Mouse (Mus musculus) frontal cortex, postnatal 14 days (tissue): ENCODE data around the gene Fkbp15.

Experiments
- DNase-seq, 2 experiments: peaks; one replicate each; pipeline ENCODE4 v3.0.0; 2022; ENCODE audit warnings: low spot score in 2 of 2

Gene Fkbp15

GRCm38 (mm10) chr4:62360088-62360804, at the start of gene Fkbp15, which contains the start of gene Slc31a1:
Gene Fkbp15, minus strand, starts transcription at chr4:62360548.
Gene Slc31a1, plus strand, starts transcription at chr4:62360727.
- peak; percentile 96 to 97 for DNase-seq

GRCm38 (mm10) chr4:62409615-62410014, 49.3 kb upstream of the Fkbp15 start:
- DNase-seq, result no peak

DNA sequence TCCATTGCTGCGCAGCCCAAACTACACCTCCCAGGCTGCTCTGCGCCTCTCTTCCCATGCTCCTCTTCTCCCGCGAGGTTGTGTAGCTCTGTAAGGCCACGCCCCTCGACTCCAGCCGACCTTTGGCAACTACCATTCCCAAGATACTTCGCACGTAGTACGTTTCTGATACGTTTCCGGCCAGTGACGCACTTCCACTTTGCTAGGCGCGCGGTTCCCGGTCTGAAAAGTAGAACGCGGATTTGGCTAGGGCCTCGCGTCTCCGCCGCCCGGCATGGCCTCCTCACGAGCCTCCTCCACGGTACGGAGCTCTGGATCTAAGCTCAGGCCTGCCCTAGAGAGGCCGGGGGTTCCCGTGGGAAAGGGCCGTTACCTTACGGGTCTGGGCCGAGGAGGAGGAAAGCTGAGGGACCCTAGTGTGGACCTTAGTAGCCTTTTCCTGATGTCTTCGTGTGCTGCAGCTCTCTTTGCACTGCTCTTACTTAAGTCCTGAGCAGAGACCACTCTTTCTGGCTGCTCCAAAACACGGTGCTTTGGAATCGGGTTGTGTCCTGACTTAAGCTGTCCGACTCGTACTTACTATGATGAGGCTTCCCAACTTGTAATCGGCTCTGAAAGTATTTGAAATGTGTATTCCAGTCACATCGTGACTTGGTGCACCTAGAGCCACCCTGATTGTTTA, 48.4 kb upstream of the Fkbp15 start, which contains the start of the genes Cdc26 and Prpf4:
TSS of gene Cdc26 (minus strand) at position 42 of the 682 bp plus-strand sequence.
TSS of gene Prpf4 (plus strand) at position 197 of the 682 bp plus-strand sequence.
- peak; percentile 98 for DNase-seq

DNA sequence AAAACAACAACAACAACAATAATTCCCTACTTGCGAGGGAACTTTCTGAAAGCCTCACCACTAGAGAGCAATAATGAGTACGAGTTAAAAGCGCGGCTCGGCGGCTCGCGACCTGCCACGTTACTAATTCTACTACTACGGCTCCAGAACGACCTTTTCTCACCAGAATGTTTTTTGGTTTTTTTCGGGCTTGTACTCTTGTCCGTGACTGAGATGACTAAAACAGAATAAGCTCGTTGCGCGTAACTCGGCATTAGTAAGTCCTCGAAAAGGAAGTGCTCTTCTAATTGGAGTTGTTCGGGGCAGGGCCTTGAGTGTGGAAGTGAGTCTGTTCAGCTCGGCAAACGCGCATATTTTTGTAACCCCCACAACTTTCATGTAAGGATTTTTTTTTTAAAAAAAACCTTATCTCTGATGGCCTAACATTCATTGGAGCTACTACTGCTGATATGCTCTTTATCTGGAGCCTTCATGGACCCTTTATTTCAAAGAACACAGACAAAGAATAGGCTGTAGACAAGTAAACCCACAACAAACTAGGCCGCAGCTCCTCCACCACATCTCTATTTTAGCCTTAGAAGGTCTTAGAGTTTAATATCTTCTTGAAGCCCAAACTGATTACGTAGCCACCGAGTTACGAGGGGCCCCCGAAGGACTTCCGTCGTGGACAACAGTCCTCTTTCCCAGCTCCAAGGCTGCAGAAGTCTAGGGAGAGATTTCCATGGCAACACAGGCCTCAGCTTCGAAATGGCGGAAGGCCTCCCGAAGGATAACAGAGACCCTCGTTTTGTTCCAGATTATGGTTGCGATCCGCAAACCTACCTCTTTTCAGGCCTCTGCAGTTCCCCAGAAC, 47.6 kb upstream of the Fkbp15 start:
- peak; percentile 23 to 38 for DNase-seq

DNA sequence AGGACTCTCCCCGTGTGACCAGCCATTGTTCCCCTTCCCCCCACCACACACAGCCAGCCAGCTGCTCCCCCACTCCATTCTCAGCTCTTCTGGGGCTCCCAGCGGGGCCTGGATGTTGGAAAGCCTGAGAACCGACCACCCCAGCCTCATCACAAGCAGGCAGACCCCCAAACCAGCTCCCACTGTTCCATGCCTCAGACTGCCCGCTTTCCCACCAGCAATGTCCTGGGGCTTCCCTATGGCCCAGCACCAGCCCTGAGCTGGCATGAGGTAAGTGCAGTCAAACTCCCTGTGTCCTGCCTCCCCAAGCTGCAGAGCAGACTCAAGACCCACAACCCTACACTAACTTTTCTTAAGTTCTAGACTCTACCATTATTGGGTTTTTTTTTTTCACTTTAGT, 45.8 kb upstream of the Fkbp15 start:
- no peak for DNase-seq

- no peak for DNase-seq
Measured at GRCm38 (mm10) chr4:62398956-62399355, 38.6 kb upstream of the Fkbp15 start.

DNA sequence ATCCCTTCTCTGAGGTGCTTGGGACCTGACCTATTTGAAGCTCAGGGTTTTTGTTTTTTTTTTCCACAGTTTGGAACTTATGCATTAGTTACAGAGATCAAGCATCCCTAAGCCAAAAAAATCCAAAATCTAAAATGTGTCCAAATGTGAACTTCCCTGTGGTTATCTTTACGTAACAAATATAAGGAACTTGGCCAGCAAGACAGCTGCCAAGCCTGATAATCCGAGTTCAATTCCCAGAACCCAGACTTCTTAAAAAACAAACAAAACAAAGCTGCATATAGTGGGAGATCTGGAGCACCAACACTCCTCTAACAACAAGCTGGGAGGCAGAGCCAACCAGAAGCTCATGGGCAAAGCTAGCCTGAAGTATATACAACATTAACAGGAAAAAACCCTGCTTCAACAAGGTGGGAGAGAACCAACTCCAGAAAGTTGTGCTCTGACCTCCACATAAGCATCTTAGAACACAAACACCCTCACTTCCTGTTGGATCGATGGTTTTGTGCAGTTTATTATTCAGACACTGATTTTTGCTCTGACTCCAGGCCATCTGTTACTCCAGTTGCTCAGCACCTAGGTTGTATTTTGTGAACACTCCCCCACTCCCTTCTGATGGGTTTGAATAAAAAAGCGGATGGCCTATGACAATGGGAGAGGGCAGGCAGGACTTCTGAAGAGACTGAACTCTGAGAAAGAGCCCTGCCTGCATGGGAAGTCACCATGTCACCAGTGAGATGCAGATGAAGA, 37.4 kb upstream of the Fkbp15 start:
- no peak for DNase-seq

DNA sequence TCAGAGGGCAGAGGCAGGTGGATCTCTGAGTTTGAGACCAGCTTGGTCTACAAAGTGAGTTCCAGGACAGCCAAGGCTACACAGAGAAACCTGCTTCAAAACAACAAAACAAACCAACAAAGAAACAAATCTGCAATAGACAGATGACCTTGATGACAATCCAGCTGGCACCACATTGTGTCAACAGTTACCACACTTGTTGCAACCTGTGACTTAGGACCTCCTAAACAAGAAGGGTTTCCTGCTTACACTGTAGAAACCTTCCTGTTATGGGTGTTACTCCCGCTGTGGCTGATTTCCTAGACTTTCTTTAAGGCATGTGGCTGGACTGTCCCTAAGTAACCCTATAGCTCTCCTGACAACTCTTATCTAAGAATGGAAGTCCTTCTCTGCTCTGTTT, 35.5 kb upstream of the Fkbp15 start:
- DNase-seq, result no peak

DNA sequence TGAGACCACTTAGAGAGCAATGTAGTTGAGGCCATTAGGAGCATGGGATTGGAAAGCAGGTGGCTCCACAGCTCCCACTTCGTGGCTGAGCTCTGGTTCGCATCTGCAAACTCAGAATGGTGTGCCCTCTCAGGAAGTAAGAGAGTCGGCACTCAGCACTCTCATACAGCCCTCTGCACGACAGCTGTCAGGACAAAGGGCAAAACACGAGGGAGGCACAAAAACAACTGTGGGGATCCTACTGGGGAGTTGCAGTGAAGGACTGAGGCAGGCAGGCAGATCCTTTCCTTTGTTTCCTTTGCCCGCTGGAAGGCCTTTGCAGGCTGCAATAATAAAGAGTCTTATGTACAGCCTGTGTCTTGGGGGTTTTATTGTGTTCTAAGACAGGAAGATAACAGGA, 33.1 kb upstream of the Fkbp15 start:
- DNase-seq, result no peak

DNA sequence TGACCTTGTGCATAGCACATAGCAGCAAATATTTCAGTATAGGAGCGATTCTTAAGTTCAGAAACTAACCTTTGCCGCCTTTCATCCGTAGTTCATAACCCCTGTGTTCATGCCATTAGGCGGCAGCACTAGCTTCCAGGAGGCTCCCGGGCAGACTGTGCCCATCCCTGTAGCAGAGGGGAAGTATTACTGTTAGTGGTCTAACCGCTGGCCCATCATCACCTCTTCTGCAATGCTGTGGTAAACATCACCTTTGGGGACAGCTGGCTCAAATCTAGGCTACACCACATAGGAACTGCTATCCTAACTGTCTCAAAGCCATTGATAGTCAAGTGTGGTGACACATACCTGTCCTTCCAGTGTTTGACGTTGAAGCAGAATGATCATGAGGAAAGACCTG, 31.5 kb upstream of the Fkbp15 start:
- DNase-seq, result no peak

DNA sequence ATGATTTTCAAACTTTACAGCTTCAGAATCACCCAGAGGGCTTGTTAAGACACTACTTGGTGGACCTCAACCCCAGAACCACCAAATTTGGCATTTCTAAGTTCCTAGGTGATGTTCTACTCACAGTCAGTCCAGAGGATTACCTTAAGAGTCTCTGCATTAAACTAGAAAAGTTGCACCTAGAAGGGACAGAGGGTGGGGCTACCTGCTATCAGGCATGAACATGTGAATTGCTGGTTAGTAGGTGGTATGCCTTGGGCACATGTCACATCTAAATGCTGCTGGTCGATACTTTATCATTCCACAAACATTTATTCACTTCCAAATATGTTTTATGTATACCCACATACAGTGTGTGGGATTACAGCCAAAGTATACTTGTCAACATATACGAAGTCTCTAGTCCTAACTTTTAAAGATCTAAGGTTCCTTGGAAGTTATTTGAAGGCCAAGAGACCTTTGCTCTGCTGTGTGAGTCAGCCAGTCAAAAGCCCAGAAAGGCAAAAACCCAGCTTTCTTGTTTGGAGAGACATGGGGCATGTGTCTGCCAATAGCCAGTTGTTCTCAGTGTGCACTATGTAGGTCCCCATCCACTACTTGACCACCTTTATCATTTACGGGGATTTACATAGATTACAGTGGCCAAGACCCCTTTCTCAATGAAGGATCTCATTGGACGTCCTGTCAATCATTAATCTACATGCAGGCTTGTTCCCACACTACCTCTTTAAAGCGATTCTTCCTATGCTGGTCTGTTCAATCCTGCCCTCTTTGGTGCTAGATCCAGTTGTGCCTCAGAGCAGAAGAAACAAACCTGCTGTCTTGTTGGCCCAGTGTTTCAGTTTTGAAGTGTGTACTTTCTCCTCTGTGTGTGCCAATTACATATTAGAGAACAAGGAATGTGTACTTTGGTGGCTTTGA, 29.5 kb upstream of the Fkbp15 start:
- DNase-seq, result no peak

DNA sequence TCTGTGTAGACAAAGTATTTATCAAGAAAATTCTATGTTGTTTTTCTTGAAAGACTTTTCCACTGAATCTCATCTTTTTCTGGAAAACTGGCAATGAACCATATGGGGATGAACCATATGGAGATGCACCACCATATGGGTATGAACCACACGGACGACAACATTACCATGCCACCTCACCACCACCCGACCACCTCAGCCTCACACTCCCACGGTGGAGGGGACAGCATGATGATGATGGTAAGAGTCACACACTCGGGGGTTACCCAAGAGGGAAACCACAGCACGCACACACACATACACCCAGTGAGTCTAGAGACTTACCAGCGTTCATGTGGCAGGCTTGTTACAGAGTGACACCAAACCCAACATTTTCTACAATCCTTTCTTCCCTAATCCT, 25.1 kb upstream of the Fkbp15 start:
- DNase-seq, result no peak

- DNase-seq, result no peak
Measured at GRCm38 (mm10) chr4:62384159-62384558, 23.8 kb upstream of the Fkbp15 start.

DNA sequence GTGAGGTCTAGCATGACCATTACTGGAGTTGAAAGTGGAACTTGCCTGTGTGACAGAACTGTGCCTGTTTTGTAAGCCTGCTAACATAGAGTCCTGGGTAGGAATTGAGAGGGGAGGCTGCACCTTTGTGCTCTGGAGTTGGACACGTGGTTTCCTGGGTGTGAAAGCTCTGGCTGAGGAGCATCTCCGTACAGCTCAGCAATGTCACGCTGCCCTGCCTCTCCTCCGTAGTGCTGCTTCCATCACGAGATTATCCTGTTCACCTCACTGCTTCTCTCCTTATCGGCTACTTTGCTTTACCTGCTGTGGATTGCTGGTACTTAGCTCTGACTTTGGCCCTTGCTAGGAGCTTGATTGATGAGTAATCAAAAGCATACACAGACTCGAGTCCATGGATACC, 23.4 kb upstream of the Fkbp15 start:
- DNase-seq, result no peak

DNA sequence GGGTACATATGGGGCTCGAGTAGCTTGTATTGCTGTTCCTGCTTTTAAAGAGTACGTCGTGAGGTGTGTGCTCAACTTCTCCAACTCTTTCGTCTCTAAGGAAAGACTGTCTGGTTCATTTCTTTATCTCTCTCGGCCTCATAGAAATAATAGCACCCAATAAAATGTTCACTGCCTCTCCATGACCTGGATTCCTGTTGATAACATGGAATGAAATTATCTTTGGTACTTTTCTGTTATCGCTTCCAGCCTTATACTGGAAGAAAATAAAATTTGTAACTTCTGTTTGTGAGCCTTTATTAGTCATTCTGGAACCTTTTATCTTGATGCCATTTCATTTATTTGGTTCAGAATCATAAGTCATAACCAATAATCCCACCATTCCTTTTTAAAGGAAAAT, 22.9 kb upstream of the Fkbp15 start:
- DNase-seq, result no peak

GRCm38 (mm10) chr4:62379724-62380381, 19.5 kb upstream of the Fkbp15 start:
- no peak for DNase-seq

DNA sequence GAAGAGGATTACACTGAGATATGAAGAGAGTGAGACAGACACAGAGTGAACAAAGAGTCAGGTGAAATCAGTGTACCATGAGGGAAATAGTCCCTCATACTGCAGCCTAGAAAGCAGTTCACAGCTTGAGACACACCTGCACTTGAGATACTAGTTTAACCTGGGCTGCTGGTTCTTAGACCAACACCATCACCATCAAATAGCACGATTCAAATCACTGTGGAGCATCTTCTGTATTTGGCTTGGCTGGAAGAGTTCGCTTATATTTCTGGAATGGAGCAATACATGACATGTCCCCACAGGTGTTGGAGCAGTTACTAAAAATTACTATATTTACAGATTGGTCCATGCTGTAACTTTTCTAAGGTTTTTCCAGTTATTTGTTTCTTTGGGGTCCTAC, 15.8 kb upstream of the Fkbp15 start:
- no peak for DNase-seq

DNA sequence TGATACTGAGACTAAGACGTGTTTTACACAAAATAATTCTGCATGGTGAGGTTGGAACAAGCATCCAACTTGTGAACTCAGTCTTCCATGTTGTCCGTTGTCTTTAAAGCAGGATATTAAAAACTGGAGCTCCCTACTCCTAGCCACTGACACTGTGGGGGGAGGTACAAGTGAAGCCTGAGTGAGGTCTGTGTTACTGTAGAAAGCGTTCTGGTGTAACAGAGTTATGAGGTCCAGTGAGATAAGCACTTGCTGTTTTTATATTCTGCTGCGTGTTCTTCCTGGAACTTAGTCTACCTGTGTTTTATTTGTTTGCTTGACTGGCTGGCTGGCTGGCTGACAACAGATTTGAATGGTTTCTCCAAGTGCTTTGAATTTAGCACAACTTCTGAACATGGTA, 14.0 kb upstream of the Fkbp15 start:
- no peak for DNase-seq

- DNase-seq, result no peak
Measured at GRCm38 (mm10) chr4:62373668-62374067, 13.3 kb upstream of the Fkbp15 start.
